Comparison of ENCODE assay signal across 9 mouse cellular contexts in the genomic region with DNA sequence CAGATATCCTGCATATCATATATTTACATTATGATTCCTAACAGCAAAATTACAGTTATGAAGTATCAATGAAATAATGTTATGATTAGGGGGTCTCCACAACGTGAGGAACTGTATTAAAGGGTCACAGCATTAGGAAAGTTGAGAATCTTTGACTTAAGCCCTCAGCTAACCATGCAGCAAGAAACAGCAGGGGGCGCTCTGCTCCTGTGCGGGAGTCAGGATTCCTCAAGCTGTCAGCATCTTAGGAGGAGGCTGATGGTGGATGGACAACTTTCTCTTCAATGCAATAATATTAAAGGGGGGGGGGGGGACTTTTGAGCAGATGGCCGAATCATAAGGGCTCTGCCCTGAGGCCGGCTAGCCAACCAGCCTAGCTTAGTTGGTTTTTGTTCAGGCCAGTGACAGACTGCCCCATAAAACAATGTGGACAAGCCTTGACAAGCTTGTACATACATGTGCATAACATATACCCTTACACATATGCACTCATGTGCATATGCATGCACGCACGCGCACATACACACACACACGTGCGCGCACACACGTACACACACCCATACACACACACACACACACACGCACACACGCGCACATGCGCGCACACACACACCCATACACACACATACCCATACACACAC. TPM values are rescaled to one million over a fixed set of nuclear protein-coding genes. Genes with fewer than 3 reads are reported as not detected.
DNase-seq lines count a peak whose midpoint lies in the region.
"Had no signal": no experiment of that assay in that cellular context is flagged by ENCODE, and none has a peak within 500 bp of the region (broad histone marks: within the 10 kb centered on the region; RNA-seq: fewer than 3 reads in every experiment).

No protein-coding gene starts in this region.

- peak; percentile 19 to 73 for DNase-seq in heart, adult 18-20 months
- no peak for DNase-seq in heart, postnatal 25 days (ENCODE audit: low spot score)
- DNase-seq in 3T3-L1 (ENCODE audit: low read depth, low spot score) = peak; percentile 69
- peak; percentile 83 for DNase-seq in adrenal gland, postnatal 10 days
- DNase-seq in embryo, embryonic 11.5 days (ENCODE audit: low read depth, low spot score) = peak; percentile 62
- peak; percentile 56 for DNase-seq in kidney, postnatal 14 days
- peak; percentile 31 for DNase-seq in lung, postnatal 25 days (ENCODE audit: low spot score)
- peak; percentile 86 for DNase-seq in testis, postnatal 10 days (ENCODE audit: low spot score)

- intact Hi-C loops in heart, postnatal 25 days (cut with DNase I) = loop anchor here (5.0 kb wide), 1 partner anchor 68 kb away; no protein-coding TSS in a partner anchor

RNA-seq across cellular contexts. Expression of gene Ubl4b, which starts 4.3 kb away (rescaled TPM):
- total RNA-seq in heart, adult 18-20 months (2021) = not detected
- total RNA-seq in heart, postnatal 25 days (2021) = not detected
- not detected for total RNA-seq in adrenal gland, postnatal 10 days (2021)
- total RNA-seq: left cerebral cortex, postnatal 10 days had no signal

RNA-seq across cellular contexts. Expression of gene Slc6a17, which starts 32.7 kb away (rescaled TPM):
- total RNA-seq in heart, adult 18-20 months (2021) = 1 to 10 TPM; 4.1 to 6.9 TPM
- 1 to 10 TPM; 1.5 to 2.4 TPM for total RNA-seq in heart, postnatal 25 days (2021)
- 1 to 10 TPM; 2.5 to 3.7 TPM for total RNA-seq in adrenal gland, postnatal 10 days (2021)

RNA-seq across cellular contexts. Expression of gene Alx3, which starts 44.3 kb away (rescaled TPM):
- total RNA-seq in heart, adult 18-20 months (2021) = not detected
- total RNA-seq in heart, postnatal 25 days (2021) = not detected
- not detected for total RNA-seq in adrenal gland, postnatal 10 days (2021)
